Mouse (Mus musculus) right cerebral cortex, postnatal 4 days (tissue): ENCODE results near the gene Tns1.

Experiments
- DNase-seq: peaks from one replicate; pipeline ENCODE4 v3.0.0-alpha.2; 2022

The Tns1 gene

DNA sequence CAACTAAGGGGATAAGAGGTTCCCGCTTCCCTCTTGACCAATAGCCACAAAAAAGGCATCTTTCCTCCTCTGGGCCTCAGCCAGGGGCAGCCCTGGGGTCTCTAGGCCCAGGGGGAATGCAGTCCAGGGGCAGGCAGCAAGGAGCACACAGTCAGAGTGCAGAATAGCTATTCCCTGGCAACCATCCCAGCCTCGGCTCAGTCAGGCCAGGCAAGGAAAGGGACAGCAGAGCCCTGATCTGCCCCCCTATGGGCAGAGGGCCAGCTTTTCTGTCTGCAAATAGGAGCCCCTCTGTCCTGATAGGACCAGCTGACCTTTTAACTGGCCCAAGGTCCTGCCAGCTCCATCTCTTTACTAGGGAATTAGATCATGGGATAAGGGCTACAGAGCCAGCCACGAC is 145.0 kb downstream of the Tns1 start:
- DNase-seq, result peak; percentile 66

DNA sequence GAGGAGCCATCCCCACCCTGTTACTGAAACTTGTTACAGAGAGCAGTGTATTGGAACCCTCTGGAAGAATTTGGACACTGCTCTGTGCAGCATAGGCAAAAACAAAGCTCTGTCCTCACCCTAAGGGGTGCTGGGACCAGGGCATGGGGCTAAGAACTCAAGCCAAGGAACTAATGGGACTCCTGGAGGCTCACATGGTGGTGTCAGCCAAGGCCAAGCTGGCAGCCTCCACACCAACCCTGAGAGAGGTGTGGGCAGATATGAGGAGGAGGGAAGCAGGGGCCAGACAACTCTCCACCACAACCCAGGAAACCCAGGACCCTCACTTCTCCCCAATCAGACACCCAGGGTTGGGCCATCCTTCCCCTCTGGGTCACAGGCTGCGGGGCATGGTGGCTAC is 145.7 kb downstream of the Tns1 start:
- DNase-seq, result no peak

DNA sequence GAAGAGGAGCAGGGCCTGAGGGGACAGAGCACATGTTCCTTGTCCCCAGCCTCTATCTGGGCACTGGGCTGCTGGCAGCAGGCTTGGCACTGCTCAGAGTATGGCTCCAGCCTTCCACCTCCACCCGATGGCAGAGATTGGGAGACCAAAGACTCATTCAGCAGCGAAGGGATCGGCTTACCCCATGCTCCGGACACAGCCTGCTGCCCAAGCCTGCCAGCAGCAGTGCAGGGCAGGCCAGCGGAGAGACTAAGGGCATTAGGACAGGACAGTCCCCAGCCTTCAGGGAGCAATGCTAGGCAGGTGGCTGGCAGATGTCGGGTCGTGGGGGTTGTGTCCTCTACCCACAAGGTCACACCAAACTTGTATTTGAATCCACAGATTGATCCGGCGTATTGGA is 150.3 kb downstream of the Tns1 start:
- no peak for DNase-seq

DNA sequence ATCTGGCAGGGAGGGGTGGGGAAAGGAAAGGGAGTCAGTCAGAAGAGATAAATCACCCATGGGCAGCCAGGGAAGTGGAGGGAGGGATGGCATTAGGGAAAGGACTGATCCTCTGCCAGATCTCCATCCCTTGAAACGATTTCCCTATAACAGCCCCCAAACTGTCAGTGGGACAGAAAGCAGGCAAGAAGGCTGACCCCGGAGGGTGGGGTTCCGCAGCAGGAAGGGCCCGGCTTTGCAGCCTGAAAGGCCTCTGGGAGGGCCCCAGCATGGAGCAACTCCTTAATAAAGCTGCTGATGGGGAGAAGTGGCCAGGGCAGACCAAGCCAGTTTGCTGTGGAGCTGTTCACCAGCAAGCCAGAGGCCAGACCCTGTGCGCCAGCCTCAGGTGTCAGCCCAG is 151.5 kb downstream of the Tns1 start:
- no peak for DNase-seq

DNA sequence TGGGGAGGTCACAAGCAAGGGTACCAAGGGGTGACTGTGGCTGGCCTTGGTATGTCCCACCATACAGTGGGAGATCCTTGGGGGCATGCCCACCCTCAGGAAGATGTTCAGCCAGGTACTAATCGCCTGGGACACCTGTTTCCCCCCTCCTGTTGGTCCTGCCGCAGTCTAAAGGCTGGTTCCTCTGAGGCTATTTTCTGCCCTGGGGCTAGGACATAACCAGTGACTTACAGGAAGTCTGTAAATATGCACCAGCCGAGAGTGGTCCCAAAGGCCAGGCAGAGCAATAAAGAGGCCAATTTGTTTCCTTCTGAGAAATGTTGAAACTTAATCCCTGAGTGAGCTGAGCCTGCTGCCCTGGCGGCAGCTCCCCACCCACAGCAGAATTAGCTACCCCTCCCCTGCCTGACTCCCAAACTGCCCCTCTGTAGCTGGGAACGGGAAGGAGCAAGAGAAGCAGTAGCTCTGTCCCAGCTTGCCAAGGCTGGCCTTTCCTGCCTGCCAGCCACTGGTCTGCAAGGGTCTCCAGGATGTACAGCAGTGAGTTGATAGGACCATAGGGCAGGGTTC is 154.0 kb downstream of the Tns1 start:
- no peak for DNase-seq

DNA sequence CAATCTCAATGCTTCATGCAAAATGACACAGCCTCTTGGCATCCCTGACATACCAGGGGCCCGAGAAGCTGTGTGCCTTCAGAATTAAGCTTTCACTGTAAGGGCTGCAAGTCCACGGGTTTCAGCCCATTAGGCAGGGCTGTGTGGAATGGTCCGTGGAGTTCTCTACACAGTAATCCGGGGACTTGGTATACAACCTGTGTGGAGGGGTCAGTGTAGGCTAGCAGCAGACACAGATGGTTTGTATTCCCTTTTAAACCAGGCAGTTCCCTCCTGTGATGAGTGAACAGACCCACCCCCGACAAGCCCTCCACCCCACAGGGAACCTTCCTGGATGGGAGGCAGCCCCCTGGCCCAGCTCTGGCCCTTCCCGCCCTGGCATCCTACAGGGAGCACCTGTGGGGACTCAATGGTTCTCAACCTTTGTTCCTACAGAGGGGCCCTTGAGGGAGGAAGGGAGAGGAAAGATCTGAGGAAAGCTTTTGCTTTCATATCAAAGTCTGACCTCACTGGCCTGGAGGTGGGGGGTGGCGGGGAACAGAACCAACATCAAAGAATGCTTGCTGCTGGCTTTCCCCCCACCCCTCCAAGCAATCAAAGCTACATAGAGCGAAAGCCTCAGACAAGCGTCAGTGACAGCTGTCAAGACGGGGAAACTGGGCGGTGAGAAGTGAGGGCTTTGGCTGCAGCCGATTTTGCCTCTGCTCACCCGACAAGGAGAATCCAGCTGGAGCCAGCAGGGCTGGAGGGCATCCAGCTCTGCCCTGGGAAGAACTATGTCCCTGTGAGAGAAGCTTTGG is 155.3 kb downstream of the Tns1 start:
- DNase-seq, result no peak

DNA sequence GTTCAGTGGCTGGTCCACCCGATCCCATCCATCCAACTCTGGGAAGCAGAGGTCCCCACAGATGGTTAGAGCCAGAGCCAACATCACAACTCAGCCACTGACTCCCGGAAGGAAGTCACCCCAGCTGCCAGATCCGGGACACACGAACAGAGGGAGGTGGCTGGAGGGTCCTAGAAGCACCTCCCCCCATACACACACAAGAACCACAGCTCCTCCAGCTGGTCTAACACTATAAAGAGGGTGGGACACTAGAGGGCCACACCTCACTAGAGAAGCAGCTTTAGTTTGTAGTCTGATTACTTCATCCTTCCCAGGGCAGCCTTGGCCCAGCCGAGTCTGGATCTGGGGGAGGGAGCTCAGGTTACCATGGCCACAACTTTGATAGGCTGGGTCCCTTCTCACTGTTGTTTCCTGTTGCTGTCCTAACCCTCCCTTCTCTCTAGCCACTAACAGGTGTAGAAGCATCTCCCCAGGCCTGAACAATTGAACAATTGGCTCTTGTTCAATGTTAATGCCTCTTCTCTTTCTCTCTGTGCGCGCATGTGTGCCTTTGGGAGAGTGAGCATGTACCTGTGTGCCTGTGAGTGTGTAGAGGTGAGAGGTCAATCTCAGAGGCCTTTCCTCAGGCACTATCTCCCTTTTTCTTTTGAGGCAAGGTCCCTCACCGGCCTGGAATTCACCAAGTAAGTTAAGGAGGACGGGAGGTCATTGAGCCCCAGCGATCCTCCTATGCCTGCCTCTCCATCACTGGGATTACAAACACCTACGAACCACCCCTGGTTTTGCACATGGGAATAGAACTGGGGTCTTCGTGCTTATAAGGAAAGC is 157.6 kb downstream of the Tns1 start:
- DNase-seq, result no peak

DNA sequence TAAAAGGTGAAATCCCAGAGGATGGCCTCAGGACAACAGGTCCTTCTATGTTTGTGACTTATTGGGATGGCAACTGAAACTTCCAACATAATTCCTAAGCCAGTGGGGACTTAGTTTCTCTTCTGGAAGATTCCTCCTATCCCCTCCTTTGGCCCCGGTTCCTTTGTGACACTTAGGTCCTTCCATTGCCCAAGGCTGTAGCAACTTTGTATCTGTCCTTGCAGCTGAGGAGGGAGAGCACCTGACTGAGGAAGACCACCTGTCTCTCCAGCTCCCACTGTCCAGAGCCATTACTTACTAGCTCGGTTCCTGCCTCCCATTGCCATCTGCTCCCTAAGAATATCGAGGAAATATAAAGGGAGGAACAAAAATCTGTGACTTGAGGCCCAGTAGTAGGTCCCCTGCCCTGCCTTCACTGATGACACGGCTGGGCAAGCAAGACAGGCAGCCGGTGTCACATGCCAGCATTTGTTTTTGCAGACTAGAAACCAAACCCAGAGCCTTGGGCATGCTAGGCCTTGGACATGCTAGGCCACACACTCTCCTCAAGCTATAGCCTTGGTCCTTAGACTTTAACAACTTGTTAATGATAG is 160.0 kb downstream of the Tns1 start:
- no peak for DNase-seq

DNA sequence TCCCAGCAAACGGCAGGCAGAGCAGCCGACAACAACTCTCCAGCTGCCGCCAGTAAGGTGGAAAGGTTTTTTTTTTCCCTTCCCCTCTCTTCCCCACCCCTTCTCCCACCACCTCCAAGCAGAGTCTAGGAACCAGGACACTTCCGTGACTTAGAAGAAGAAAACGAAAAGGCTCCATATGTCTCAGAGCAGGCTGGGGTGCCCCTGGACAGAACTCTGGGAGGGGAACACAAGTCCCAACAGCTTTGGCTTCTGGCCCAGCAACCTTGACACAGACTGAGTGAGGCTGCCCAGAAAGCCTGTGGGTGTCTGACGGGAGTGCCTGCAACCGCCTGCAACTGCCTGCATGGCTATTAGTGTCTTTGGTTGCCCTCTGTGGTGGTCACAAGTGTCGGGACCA is 160.6 kb downstream of the Tns1 start:
- DNase-seq, result peak; percentile 45

DNA sequence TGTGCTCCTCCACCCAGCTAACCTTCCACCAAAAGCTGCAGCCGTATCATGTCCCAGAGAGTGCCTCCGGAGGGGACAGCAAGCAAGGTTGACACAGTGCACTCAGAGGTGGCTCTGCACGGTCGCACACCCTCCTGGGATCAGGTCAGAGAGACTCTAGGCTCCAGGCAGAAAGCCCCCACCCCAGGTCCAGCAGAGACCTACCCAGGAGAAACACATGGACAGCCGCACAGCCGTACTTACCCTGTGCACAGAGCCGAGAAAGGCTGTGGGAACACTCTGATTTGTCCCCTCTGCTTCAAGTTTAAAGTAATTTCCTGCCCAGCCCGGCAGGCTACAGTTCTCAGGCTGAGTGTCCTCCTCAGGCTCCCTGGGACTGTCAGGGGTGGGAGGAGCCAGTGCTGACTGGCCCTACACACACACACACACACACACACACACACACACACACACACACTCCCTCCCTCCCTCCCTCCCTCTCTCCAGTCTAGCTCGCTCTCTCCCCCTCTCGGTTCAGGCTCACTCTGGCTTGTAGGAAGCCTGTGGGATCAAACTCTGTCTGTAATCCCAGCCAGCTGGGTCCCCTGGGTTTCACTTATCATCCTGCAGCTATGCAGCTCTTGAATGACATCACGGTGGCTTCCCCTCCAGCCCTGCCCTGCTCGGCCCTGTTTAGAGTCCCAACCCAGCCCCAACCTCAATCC is 161.4 kb downstream of the Tns1 start:
- peak; percentile 37 for DNase-seq

DNA sequence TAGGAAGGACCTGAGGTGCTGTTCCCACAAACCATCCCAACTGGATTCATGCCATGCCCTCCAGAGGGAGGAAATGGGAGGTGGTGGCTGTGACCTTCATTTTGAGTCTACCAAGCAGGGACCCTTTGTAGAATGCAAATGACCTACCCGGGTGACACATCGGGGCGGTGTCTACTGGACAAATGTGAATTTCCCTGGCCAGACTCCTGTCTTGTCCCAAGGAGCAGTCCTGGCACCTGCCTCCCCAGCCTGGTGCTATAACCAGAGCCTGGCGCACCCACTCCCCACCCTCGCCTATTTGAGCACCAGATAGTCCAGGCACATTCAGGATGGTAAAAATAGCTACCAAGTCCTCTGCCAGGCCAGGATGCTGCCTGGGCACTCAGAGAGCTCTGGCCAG is 162.2 kb downstream of the Tns1 start:
- DNase-seq, result no peak

DNA sequence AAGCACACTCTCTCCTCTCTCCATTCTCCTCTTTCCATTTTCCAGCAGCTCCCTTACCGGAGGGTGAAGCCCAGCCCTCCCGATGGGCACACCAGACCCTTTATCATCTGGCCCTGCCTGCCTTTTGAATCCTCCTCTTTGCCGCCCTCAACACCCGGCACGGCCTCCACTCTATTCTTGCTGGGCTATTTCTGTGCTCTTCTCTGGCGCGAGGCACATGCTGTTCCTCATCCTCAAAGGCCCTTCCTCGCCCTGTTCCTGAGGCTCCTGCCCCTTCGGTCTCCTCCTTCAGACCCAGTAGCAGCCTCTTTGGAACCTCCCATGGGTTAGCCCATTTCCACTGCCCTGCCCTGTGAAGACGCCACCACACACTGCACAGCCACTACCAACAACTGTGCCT is 164.5 kb downstream of the Tns1 start:
- DNase-seq, result no peak

DNA sequence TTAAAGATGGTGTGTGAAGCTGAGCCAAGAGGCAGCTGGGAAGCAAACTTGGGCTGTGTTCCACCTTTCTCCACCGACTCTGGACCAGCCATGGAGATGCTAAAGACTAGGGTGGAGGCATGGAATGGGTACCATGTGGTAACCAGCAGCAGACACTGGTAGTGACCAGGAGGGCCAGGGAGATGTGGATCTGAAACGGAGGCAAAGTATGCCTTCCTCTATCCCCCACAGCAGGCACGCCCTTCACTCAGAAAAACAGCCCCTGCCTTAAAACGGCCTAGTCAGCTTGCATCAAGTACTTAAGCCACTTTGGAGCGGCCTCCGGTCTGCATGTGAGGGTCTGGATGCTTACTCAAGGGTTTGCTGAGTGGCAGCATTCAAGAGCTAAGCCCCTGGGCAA is 164.9 kb downstream of the Tns1 start:
- no peak for DNase-seq

DNA sequence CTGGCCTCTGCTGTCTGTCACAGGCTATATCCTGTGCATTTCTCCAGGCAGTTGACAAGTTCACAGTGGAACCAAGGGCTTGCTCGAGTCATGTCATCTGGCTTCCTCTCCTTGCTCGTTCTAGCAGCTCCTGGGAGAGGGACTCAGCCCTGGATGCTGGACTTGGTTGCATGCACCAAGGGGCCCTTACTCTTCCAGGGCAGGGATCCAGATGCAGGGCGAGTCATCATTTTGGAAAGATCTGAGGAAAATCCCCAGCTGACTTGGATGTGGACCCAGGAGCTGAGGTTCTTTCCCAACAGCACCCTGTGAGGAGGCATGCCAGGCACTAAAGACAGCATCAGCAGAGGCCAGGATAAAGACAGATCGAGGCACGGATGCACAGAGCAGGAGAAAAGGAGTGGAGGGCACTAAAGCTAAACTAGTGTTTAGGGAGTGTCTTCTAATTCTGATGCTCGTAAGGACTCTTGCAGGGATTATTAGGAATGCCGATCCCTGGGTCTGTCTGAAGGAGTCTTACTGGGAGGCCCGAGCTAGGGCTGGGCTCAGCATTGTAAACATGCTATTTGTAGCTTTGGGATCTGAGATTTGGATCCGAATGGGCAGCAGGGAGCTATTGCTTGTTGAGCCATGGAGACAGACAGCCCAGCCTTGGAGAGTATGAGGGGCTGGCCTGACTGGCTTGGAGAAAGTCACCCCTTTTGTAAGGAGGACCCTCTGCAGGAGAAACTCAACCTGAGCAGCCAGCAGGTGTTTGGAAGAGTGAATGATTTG is 165.9 kb downstream of the Tns1 start:
- no peak for DNase-seq

DNA sequence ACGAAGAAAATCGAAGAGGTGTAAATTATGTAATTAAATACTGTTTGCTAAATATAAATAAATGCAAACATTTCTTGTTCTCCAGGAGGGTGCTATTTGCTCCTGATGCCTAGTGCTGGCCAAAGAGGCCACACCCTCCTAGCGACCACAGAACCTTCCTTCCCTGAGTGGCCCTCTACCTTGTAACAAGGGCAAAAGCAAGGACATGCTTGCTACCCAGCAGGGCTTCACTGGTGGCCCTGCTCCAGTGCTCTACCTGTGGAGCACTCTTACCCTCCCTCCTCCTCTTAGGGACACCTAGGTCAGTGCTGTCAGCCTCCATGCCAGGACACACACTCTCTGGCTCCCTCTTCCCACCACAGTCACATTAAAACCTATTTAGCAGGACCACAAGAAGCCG is 166.8 kb downstream of the Tns1 start:
- no peak for DNase-seq

DNA sequence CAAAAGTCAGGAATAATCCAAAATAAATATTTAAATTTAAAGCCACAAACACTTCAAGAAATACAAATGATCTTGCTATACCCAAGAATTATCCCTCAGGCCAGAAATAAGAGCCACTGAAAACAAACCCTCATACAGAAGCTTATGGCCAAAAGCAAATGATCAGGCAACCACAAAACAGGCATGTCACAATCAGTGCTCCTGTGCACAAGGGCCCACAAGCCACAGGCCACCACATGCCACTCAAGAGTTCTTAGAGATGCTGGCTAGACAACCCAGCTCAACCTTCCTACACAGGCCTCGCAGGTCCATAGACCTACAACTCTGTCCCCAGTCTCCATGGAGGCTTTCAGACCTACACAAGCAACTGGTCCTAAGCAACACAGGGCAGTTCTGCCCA is 167.9 kb downstream of the Tns1 start:
- DNase-seq, result no peak

DNA sequence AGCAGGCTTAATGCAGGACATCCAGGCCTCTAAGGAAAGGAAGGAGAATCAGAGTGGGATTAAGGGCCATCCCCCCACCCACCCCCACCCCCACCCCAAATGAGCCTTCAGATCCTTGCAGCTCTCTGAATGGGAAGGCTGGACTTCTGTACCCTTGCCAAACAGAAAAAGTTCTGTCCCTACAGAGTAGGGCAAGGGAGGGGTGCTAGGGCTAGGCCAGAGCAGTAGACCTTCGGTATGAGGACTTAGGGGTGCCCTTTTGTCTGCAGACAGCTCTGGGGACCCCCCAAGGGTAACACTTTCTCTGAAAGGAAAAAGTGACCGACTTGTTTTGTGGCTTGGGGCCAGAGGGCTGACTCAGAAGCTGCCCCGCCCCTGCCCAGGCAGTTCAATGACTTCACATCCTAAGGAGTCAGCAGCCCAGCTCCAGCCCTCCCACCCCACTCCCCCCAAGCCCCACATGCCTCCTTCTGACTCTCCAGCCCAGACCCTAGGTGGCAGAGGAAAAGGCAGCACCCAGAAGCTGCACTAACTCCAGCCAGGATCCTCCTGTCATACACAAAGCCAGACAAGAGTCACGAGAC is 168.9 kb downstream of the Tns1 start:
- DNase-seq, result no peak

DNA sequence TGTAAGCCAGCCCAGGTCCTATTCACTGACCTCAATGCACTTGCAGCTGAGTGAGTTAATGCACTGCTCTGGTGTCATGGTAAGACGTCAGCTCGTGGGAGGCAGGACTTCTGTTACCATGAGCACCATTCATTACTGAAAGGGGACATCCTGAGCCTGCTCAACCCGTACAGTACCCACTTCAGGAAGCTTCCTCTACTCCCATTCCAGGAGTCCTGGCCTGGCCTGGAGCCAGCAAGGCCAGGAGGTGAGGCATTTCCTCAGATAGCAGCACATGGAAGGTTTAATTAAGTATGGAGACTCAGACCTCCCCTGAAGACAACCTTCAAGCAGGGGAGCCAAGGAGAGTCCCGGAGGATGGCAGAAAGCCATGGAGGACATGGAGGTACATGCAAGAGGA is 169.6 kb downstream of the Tns1 start:
- DNase-seq, result no peak

DNA sequence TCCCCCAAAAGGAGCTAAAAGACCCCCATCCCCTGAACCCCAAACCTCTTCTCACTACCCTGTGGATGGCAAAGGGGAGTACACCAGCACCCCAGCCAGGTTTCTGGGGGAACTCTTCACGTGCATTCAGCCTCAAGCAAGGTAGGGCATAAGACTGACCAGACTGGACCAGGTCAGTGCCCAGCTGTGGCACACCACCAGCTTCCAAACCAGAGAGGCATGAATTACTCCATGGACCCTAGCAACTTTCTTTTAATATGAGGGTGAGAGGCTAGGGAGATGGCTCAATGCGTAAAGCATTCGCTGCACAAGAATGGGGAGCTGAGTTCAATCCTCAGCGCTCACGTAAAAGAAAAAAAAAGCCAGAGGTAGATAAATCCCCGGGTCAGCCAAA is 170.2 kb downstream of the Tns1 start:
- DNase-seq, result no peak

DNA sequence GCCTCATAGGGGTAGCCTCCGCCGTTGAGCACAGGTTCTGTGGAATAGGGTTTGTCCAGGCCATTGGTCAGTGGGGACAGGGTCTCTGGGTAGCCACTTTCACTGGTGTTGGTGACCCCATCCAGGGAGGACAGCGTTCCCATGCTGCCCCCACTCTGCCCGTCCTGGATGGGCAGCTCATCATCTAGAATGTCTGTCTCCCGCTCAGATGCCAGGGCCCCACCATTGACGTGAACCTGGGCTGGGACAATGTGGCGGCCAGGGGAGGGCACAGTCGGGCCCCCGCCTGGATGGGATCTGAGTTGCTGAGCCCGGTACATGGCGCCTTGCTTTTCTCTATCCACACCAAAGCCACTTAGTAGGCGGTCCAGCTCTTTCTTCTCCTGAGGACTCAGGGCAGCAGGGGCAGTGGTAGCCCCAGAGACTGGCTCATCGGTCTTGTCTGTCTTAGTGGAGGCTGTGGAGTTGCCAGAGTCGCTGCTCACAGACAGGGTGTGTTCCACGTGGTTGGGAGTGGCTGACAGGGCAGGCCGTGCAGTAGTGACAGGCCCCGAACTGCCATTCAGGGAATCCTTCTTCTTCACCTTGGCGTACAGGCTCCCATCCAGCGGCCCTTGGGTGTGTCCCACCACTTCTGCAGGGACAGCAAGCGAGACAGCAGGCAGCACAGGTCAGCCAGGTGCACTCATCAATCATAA is 170.8 kb downstream of the Tns1 start:
- DNase-seq, result no peak

DNA sequence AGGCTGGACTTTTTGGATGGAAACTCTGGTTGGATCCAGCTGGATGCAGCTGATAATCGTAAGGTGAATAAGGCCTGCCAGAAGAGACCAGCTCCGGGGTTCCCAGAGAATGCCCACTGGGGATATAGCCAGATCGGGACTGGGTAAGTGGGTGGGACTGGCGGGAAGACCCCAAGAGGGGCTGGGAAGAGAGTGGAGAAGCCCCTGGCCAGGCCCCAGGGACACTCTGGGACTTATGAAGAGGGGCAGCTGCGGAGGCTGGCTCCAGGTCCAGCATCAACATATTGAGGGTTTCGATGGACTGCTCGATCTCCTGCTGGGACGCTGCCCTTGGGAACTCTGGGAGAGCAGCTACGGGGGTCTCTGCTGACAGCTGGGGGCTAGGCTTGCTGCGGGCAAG is 171.7 kb downstream of the Tns1 start:
- DNase-seq, result no peak
